Mouse (Mus musculus): ENCODE measurements around the gene Fam122b. TPM values are rescaled to one million over a fixed set of nuclear protein-coding genes. Genes with fewer than 3 reads are reported as not detected.
A peak's percentile ranks its signal among the peaks of the same experiment; 100 is the strongest.

Gene Fam122b
- total and polyA plus RNA-seq, 2 experiments from 2014 or later: 19.1 to 21.7 TPM

DNA sequence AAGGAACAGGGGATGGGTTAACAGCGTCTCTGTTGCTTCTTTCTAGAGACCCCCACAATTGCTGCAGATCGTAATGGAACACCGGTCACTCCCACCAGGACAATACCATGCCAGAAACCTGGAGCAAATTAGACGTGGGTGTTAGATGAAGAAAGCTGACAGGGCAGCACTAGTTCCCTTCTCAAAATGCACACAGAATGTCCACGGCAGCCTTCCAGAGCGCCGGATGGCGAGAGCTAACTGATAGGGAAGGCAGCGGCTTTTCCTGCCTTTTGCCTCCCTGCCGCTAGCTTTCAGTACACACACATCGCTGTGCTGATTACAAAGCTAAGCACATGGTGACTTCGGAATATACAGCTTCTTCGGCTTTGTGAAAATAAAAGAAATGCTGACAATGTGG is 37.6 kb downstream of the Fam122b start:
- H3K27me3 ChIP-seq (ENCODE audit: control insufficient read depth, insufficient read depth, low read length): no peaks in the 10 kb centered on the region
- H3K36me3 ChIP-seq (replicated peaks; ENCODE audit: control insufficient read depth, insufficient read depth, low read length): no peaks in the 10 kb centered on the region
- peak overlapping the region; percentile 60 for H3K4me2 ChIP-seq (ENCODE audit: low read depth, low read length)
- H3K9me3 ChIP-seq (replicated peaks; ENCODE audit: control insufficient read depth, low read length): no peaks in the 10 kb centered on the region
- no peak for TF ChIP-seq EP300 (IDR thresholded peaks at IDR 0.05; ENCODE audit: low read depth)
- TF ChIP-seq CTCF (IDR thresholded peaks at IDR 0.05; ENCODE audit: low read depth): no peak
- peak overlapping the region; percentile 84 for H3K27ac ChIP-seq (ENCODE audit: low read depth)
- peak overlapping the region; percentile 36 for H3K4me3 ChIP-seq (ENCODE audit: low read depth, low read length)
- DNase-seq (ENCODE audit: low spot score) (peak; percentile 63), ATAC-seq (ENCODE audit: insufficient read depth, low read depth) (peak; percentile 33; the same call in 1 of the 2 replicates)
- H3K9ac ChIP-seq (replicated peaks; ENCODE audit: low read depth, low read length): peak overlapping the region; percentile 40
- H3K4me1 ChIP-seq (ENCODE audit: control insufficient read depth, insufficient read depth): no peaks in the 10 kb centered on the region
- 29% methylated on average over 13 of the region's 13 CpGs for WGBS

DNA sequence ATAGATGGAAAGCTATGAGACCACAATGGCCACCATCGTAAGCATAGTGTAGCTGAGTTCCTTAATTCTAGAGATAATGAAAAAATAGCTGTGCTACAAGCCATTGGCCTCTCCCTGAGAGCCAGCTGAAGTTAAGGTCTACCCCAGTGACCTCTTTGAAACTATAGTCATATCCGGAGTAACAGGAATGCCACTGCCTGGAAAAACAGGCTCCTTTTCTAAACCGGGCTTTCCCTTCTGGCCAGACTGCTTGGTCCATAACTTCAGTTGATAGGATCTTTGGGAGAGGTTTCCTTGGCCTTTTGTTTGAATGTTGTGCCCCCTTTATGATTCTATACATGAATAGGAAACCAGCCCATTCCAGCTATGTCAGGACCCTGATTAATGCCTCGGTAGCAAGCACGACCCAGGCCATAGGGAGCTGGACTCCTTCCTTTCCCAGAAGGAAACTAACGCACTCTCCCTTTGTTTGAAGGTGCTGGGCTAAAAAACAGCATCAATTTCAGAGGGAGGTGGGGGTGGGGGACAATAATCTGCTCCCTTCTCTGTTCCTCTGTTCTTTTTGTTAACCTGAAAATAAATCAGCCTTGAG is 45.2 kb downstream of the Fam122b start:
- no peak for TF ChIP-seq CTCF (IDR thresholded peaks at IDR 0.05; ENCODE audit: low read depth)
- TF ChIP-seq EP300 (IDR thresholded peaks at IDR 0.05; ENCODE audit: low read depth): no peak
- WGBS: 53% methylated on average over 6 of the region's 6 CpGs
- DNase-seq (ENCODE audit: low spot score): peak; percentile 35

DNA sequence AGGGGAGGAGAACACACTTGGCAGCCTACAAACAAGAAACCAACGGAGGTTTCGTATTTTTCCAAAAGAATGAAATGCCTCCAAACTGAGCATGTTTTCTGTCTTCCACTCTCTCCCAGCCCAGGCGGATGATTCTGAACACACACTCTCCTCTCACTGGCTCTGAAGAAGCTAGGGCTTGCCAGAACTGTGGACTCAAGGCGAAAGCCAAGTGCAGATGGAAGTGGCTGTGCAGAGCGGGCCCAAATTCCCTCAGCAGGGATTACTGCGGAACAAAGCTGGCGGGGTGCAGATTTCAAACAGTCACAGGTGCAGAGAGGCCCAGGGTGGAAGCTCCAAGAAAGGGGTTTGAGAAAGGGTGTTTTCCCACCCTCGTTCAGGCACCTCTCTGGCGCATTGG is 48.8 kb downstream of the Fam122b start:
- Histone ChIP-seq H3K4me2 (ENCODE audit: low read depth, low read length) (no peak overlapping the region), H3K4me1 (ENCODE audit: control insufficient read depth, insufficient read depth) (no peaks in the 10 kb centered on the region), H3K9me3 (replicated peaks; ENCODE audit: control insufficient read depth, low read length) (no peaks in the 10 kb centered on the region), H3K27ac (ENCODE audit: low read depth) (no peak overlapping the region), H3K9ac (replicated peaks; ENCODE audit: low read depth, low read length) (no peak overlapping the region), H3K27me3 (ENCODE audit: control insufficient read depth, insufficient read depth, low read length) (no peaks in the 10 kb centered on the region), H3K36me3 (replicated peaks; ENCODE audit: control insufficient read depth, insufficient read depth, low read length) (no peaks in the 10 kb centered on the region), H3K4me3 (ENCODE audit: low read depth, low read length) (no peak overlapping the region)
- TF ChIP-seq EP300 (IDR thresholded peaks at IDR 0.05; ENCODE audit: low read depth): no peak
- TF ChIP-seq CTCF (IDR thresholded peaks at IDR 0.05; ENCODE audit: low read depth): no peak
- ATAC-seq (ENCODE audit: insufficient read depth, low read depth) (no peak), DNase-seq (ENCODE audit: low spot score) (no peak)
- 80% methylated on average over 9 of the region's 9 CpGs for WGBS

More for the DNA sequence above, 45.2 kb downstream of the Fam122b start:
- Histone ChIP-seq H3K9ac (replicated peaks; ENCODE audit: low read depth, low read length) (no peak overlapping the region), H3K4me2 (ENCODE audit: low read depth, low read length) (no peak overlapping the region), H3K27me3 (ENCODE audit: control insufficient read depth, insufficient read depth, low read length) (no peaks in the 10 kb centered on the region), H3K36me3 (replicated peaks; ENCODE audit: control insufficient read depth, insufficient read depth, low read length) (no peaks in the 10 kb centered on the region), H3K4me1 (ENCODE audit: control insufficient read depth, insufficient read depth) (no peaks in the 10 kb centered on the region), H3K27ac (ENCODE audit: low read depth) (peak overlapping the region; percentile 62), H3K9me3 (replicated peaks; ENCODE audit: control insufficient read depth, low read length) (no peaks in the 10 kb centered on the region), H3K4me3 (ENCODE audit: low read depth, low read length) (no peak overlapping the region)
- ATAC-seq (ENCODE audit: insufficient read depth, low read depth): no peak; the same call in 1 of the 2 replicates

DNA sequence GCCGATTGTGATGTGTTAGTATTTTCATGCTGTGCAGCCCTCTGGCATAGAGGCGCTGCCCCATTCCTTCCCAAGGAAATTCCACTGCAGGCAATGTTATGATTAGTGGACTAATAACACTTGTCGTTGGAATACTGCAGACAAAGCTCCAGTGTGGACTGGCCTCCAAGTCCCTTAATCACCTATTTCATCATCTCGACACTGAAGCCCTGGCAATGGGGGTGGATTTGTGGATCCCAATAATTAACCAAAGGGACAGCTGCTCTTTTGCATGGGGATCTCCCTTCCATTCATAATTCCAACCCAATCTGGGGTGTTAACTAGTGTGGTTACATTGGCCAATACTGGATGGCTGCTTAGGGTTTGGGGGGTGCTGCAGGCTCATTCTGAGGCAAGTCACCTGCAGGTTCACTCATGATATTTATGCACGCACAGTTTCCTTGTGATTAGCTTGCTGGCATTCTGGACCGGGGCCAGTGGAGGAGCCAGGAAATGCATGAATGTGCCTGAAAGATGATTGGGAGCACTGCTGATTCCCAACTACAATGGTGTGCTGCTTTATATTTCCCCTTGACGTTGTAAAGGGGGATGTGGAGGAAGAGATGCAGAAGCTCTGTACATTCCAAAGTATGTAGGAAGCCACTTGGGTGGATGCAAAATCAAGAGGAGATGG is 54.9 kb downstream of the Fam122b start:
- Histone ChIP-seq H3K9me3 (replicated peaks; ENCODE audit: control insufficient read depth, low read length) (no peaks in the 10 kb centered on the region), H3K4me3 (ENCODE audit: low read depth, low read length) (no peak overlapping the region), H3K9ac (replicated peaks; ENCODE audit: low read depth, low read length) (no peak overlapping the region), H3K4me1 (ENCODE audit: control insufficient read depth, insufficient read depth) (peaks cover 7% of the 10 kb centered on the region; the same call in 1 of the 2 replicates), H3K36me3 (replicated peaks; ENCODE audit: control insufficient read depth, insufficient read depth, low read length) (no peaks in the 10 kb centered on the region), H3K27ac (ENCODE audit: low read depth) (peak overlapping the region; percentile 67), H3K4me2 (ENCODE audit: low read depth, low read length) (no peak overlapping the region), H3K27me3 (ENCODE audit: control insufficient read depth, insufficient read depth, low read length) (no peaks in the 10 kb centered on the region)
- TF ChIP-seq EP300 (IDR thresholded peaks at IDR 0.05; ENCODE audit: low read depth) (no peak), CTCF (IDR thresholded peaks at IDR 0.05; ENCODE audit: low read depth) (no peak)
- DNase-seq (ENCODE audit: low spot score): no peak
- WGBS: 42% methylated on average over 7 of the region's 7 CpGs
- ATAC-seq (ENCODE audit: insufficient read depth, low read depth): 0 out of 2 replicates have a peak, but pooled peaks have one; percentile 24

DNA sequence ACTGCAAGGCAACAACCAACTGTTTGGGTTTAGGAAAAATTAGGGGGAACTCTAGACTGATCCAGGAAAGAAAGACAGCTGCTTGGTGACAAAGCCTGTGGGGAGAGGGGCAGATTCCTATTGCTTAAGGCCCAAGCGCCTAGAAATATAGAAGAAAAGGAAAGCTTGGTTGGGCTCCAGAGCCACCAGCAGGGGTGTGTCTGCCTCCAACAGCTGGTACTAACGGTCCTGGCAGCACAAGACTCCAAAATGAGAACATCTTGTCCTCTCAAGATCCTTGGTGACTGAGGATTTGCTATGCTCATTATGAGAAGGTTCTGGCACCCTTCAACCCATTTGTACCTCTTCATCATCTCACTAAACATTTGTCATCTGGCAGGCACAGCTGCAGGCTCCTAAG is 55.8 kb downstream of the Fam122b start:
- ATAC-seq (ENCODE audit: insufficient read depth, low read depth) (no peak), DNase-seq (ENCODE audit: low spot score) (no peak)
- no peaks in the 10 kb centered on the region for H3K9me3 ChIP-seq (replicated peaks; ENCODE audit: control insufficient read depth, low read length)
- TF ChIP-seq CTCF (IDR thresholded peaks at IDR 0.05; ENCODE audit: low read depth) (no peak), EP300 (IDR thresholded peaks at IDR 0.05; ENCODE audit: low read depth) (no peak)
- peak overlapping the region; percentile 55 for H3K27ac ChIP-seq (ENCODE audit: low read depth)
- 47% methylated on average over 2 of the region's 2 CpGs for WGBS
- no peak overlapping the region for H3K9ac ChIP-seq (replicated peaks; ENCODE audit: low read depth, low read length)
- H3K4me2 ChIP-seq (ENCODE audit: low read depth, low read length): no peak overlapping the region
- peaks cover 15% of the 10 kb centered on the region; the same call in 1 of the 2 replicates for H3K4me1 ChIP-seq (ENCODE audit: control insufficient read depth, insufficient read depth)
- H3K27me3 ChIP-seq (ENCODE audit: control insufficient read depth, insufficient read depth, low read length): no peaks in the 10 kb centered on the region
- H3K4me3 ChIP-seq (ENCODE audit: low read depth, low read length): no peak overlapping the region
- no peaks in the 10 kb centered on the region for H3K36me3 ChIP-seq (replicated peaks; ENCODE audit: control insufficient read depth, insufficient read depth, low read length)

Data from heart, postnatal 0 days (tissue).